Mouse (Mus musculus): ENCODE data around the gene Atg16l2. TPM values are rescaled to one million over a fixed set of nuclear protein-coding genes. Genes with fewer than 3 reads are reported as not detected.

Gene Atg16l2
- polyA plus RNA-seq, 1 experiment, result 62.9 TPM

- Histone ChIP-seq H3K27ac (ENCODE audit: insufficient read depth, low read length) (no peak overlapping the region), H3K36me3 (ENCODE audit: control insufficient read depth, insufficient read depth, low read length) (peaks cover 3% of the 10 kb centered on the region)
Measured at GRCm38 (mm10) chr7:101343135-101343534, 41.1 kb upstream of the Atg16l2 start.

GRCm38 (mm10) chr7:101341405-101341804 lies 39.4 kb upstream of the Atg16l2 start:
- no peak overlapping the region for H3K4me3 ChIP-seq (ENCODE audit: extremely low read depth, insufficient read depth, insufficient read length)
- DNase-seq (ENCODE audit: low read depth in 1 of 2, low spot score in 2 of 2), result no peak
- H3K27me3 ChIP-seq (ENCODE audit: control insufficient read depth, insufficient read depth, low read length), result no peaks in the 10 kb centered on the region
- no peak for TF ChIP-seq CTCF (IDR thresholded peaks at IDR 0.05; ENCODE audit: extremely low read depth, insufficient read depth, insufficient read length, insufficient replicate concordance)
- no peak for TF ChIP-seq POLR2A (IDR thresholded peaks at IDR 0.05; ENCODE audit: low read depth, low read length)
- H3K27ac ChIP-seq (ENCODE audit: insufficient read depth, low read length), result no peak overlapping the region
- 8% methylated on average over 6 of the region's 6 CpGs for WGBS
- H3K4me1 ChIP-seq (ENCODE audit: control insufficient read depth, insufficient read depth, insufficient read length), result peaks cover 12% of the 10 kb centered on the region; the same call in 1 of the 2 replicates
- peaks cover 3% of the 10 kb centered on the region for H3K36me3 ChIP-seq (ENCODE audit: control insufficient read depth, insufficient read depth, low read length)

More at GRCm38 (mm10) chr7:101343135-101343534, 41.1 kb upstream of the Atg16l2 start:
- WGBS, result 53% methylated on average over 7 of the region's 7 CpGs
- Histone ChIP-seq H3K4me3 (ENCODE audit: extremely low read depth, insufficient read depth, insufficient read length) (no peak overlapping the region), H3K4me1 (ENCODE audit: control insufficient read depth, insufficient read depth, insufficient read length) (peaks cover 18% of the 10 kb centered on the region; the same call in 1 of the 2 replicates), H3K27me3 (ENCODE audit: control insufficient read depth, insufficient read depth, low read length) (no peaks in the 10 kb centered on the region)
- DNase-seq (ENCODE audit: low read depth in 1 of 2, low spot score in 2 of 2), result no peak
- TF ChIP-seq CTCF (IDR thresholded peaks at IDR 0.05; ENCODE audit: extremely low read depth, insufficient read depth, insufficient read length, insufficient replicate concordance) (no peak), POLR2A (IDR thresholded peaks at IDR 0.05; ENCODE audit: low read depth, low read length) (no peak)

GRCm38 (mm10) chr7:101337401-101337800 lies 35.4 kb upstream of the Atg16l2 start:
- no peak overlapping the region for H3K4me3 ChIP-seq (ENCODE audit: extremely low read depth, insufficient read depth, insufficient read length)
- WGBS, result 97% methylated on average over 3 of the region's 3 CpGs
- H3K27ac ChIP-seq (ENCODE audit: insufficient read depth, low read length), result no peak overlapping the region
- peaks cover 5% of the 10 kb centered on the region; the same call in 1 of the 2 replicates for H3K4me1 ChIP-seq (ENCODE audit: control insufficient read depth, insufficient read depth, insufficient read length)
- DNase-seq (ENCODE audit: low read depth in 1 of 2, low spot score in 2 of 2), result no peak
- TF ChIP-seq POLR2A (IDR thresholded peaks at IDR 0.05; ENCODE audit: low read depth, low read length) (no peak), CTCF (IDR thresholded peaks at IDR 0.05; ENCODE audit: extremely low read depth, insufficient read depth, insufficient read length, insufficient replicate concordance) (no peak)
- H3K27me3 ChIP-seq (ENCODE audit: control insufficient read depth, insufficient read depth, low read length), result no peaks in the 10 kb centered on the region
- peaks cover 1% of the 10 kb centered on the region for H3K36me3 ChIP-seq (ENCODE audit: control insufficient read depth, insufficient read depth, low read length)

GRCm38 (mm10) chr7:101336686-101337085 lies 34.6 kb upstream of the Atg16l2 start:
- H3K27ac ChIP-seq (ENCODE audit: insufficient read depth, low read length), result no peak overlapping the region
- TF ChIP-seq POLR2A (IDR thresholded peaks at IDR 0.05; ENCODE audit: low read depth, low read length) (no peak), CTCF (IDR thresholded peaks at IDR 0.05; ENCODE audit: extremely low read depth, insufficient read depth, insufficient read length, insufficient replicate concordance) (no peak)
- peaks cover 5% of the 10 kb centered on the region; the same call in 1 of the 2 replicates for H3K4me1 ChIP-seq (ENCODE audit: control insufficient read depth, insufficient read depth, insufficient read length)
- H3K36me3 ChIP-seq (ENCODE audit: control insufficient read depth, insufficient read depth, low read length), result peaks cover 1% of the 10 kb centered on the region
- WGBS, result 92% methylated on average over 3 of the region's 3 CpGs
- no peak for DNase-seq (ENCODE audit: low read depth in 1 of 2, low spot score in 2 of 2)
- no peak overlapping the region for H3K4me3 ChIP-seq (ENCODE audit: extremely low read depth, insufficient read depth, insufficient read length)
- no peaks in the 10 kb centered on the region for H3K27me3 ChIP-seq (ENCODE audit: control insufficient read depth, insufficient read depth, low read length)

GRCm38 (mm10) chr7:101335228-101335627 lies 33.2 kb upstream of the Atg16l2 start:
- WGBS, result 75% methylated on average over 2 of the region's 2 CpGs
- TF ChIP-seq CTCF (IDR thresholded peaks at IDR 0.05; ENCODE audit: extremely low read depth, insufficient read depth, insufficient read length, insufficient replicate concordance) (no peak), POLR2A (IDR thresholded peaks at IDR 0.05; ENCODE audit: low read depth, low read length) (no peak)
- Histone ChIP-seq H3K4me1 (ENCODE audit: control insufficient read depth, insufficient read depth, insufficient read length) (no peaks in the 10 kb centered on the region), H3K4me3 (ENCODE audit: extremely low read depth, insufficient read depth, insufficient read length) (no peak overlapping the region), H3K27ac (ENCODE audit: insufficient read depth, low read length) (no peak overlapping the region), H3K36me3 (ENCODE audit: control insufficient read depth, insufficient read depth, low read length) (peaks cover 1% of the 10 kb centered on the region), H3K27me3 (ENCODE audit: control insufficient read depth, insufficient read depth, low read length) (no peaks in the 10 kb centered on the region)
- DNase-seq (ENCODE audit: low read depth in 1 of 2, low spot score in 2 of 2), result no peak

GRCm38 (mm10) chr7:101332045-101332831 lies 30.2 kb upstream of the Atg16l2 start:
- Histone ChIP-seq H3K27me3 (ENCODE audit: control insufficient read depth, insufficient read depth, low read length) (no peaks in the 10 kb centered on the region), H3K4me1 (ENCODE audit: control insufficient read depth, insufficient read depth, insufficient read length) (no peaks in the 10 kb centered on the region), H3K27ac (ENCODE audit: insufficient read depth, low read length) (no peak overlapping the region), H3K4me3 (ENCODE audit: extremely low read depth, insufficient read depth, insufficient read length) (no peak overlapping the region), H3K36me3 (ENCODE audit: control insufficient read depth, insufficient read depth, low read length) (no peaks in the 10 kb centered on the region; the same call in 1 of the 2 replicates)
- 96% methylated on average over 5 of the region's 5 CpGs for WGBS
- no peak for TF ChIP-seq POLR2A (IDR thresholded peaks at IDR 0.05; ENCODE audit: low read depth, low read length)
- TF ChIP-seq CTCF (IDR thresholded peaks at IDR 0.05; ENCODE audit: extremely low read depth, insufficient read depth, insufficient read length, insufficient replicate concordance), result no peak
- DNase-seq (ENCODE audit: low read depth in 1 of 2, low spot score in 2 of 2), result no peak

GRCm38 (mm10) chr7:101330841-101331173 lies 28.8 kb upstream of the Atg16l2 start:
- Histone ChIP-seq H3K4me3 (ENCODE audit: extremely low read depth, insufficient read depth, insufficient read length) (no peak overlapping the region), H3K27ac (ENCODE audit: insufficient read depth, low read length) (no peak overlapping the region), H3K4me1 (ENCODE audit: control insufficient read depth, insufficient read depth, insufficient read length) (no peaks in the 10 kb centered on the region), H3K27me3 (ENCODE audit: control insufficient read depth, insufficient read depth, low read length) (no peaks in the 10 kb centered on the region), H3K36me3 (ENCODE audit: control insufficient read depth, insufficient read depth, low read length) (no peaks in the 10 kb centered on the region)
- TF ChIP-seq CTCF (IDR thresholded peaks at IDR 0.05; ENCODE audit: extremely low read depth, insufficient read depth, insufficient read length, insufficient replicate concordance) (no peak), POLR2A (IDR thresholded peaks at IDR 0.05; ENCODE audit: low read depth, low read length) (no peak)
- 95% methylated on average over 4 of the region's 4 CpGs for WGBS
- DNase-seq (ENCODE audit: low read depth in 1 of 2, low spot score in 2 of 2), result no peak
